Mouse (Mus musculus): ENCODE measurements around the gene Nsg2. TPM values are rescaled to one million over a fixed set of nuclear protein-coding genes. Genes with fewer than 3 reads are reported as not detected.

The Nsg2 gene
- polyA plus RNA-seq, 1 experiment, result 2.5 TPM

DNA sequence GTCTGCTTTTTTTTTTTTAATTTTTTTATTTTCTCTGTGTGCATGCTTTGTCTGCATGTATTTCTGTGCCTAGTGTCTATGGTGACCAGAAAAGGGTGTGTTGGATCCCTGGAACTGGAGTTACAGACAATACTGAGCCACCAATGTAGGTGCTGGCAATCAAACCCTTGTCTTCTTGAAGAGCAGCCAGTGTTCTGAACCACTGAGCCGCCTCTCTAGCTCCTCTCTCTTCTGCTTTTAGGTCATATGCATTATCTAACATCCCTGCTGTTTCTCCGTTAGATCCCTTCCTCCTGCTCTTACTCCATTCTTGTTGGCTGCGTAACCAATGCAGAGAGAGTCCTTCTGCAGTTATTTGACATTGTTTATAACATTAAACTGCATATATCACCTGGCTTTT is 8.6 kb downstream of the Nsg2 start:
- TF ChIP-seq POLR2A (IDR thresholded peaks at IDR 0.05; ENCODE audit: borderline replicate concordance, control insufficient read depth, low read depth, low read length) (no peak), CTCF (IDR thresholded peaks at IDR 0.05; ENCODE audit: control insufficient read depth, insufficient read depth, low read length) (no peak)
- no peak overlapping the region for H3K4me3 ChIP-seq (replicated peaks; ENCODE audit: control insufficient read depth, low read depth, low read length)
- WGBS, result 73% methylated on average over 3 of the region's 3 CpGs
- H3K4me1 ChIP-seq (ENCODE audit: control insufficient read depth, insufficient read depth, low read length), result no peaks in the 10 kb centered on the region; the same call in 1 of the 2 replicates
- no peak overlapping the region for H3K27ac ChIP-seq (ENCODE audit: control insufficient read depth, insufficient read depth, low read depth, low read length, poor library complexity)

GRCm38 (mm10) chr11:32009961-32010662 is 9.8 kb downstream of the Nsg2 start:
- 66% methylated on average over 13 of the region's 13 CpGs for WGBS
- no peaks in the 10 kb centered on the region; the same call in 1 of the 2 replicates for H3K4me1 ChIP-seq (ENCODE audit: control insufficient read depth, insufficient read depth, low read length)
- no peak overlapping the region for H3K27ac ChIP-seq (ENCODE audit: control insufficient read depth, insufficient read depth, low read depth, low read length, poor library complexity)
- TF ChIP-seq CTCF (IDR thresholded peaks at IDR 0.05; ENCODE audit: control insufficient read depth, insufficient read depth, low read length), result no peak
- no peak for TF ChIP-seq POLR2A (IDR thresholded peaks at IDR 0.05; ENCODE audit: borderline replicate concordance, control insufficient read depth, low read depth, low read length)
- no peak overlapping the region for H3K4me3 ChIP-seq (replicated peaks; ENCODE audit: control insufficient read depth, low read depth, low read length)

DNA sequence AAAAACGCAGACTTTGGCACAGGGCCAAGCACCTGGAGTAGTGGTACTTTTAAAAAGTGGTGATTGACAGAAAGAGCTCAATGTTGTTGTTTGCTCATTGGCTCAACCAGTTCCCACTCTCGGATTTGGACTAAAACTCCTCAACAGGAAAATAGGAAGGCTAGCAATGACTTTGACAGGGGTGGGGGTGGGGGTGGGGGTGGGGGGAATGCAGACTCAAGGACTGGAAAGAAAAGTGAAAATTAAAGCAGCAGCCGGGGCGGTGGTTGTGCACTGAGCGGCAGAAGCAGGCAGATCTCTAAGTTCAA is 10.4 kb downstream of the Nsg2 start:
- H3K27ac ChIP-seq (ENCODE audit: control insufficient read depth, insufficient read depth, low read depth, low read length, poor library complexity), result no peak overlapping the region
- no peaks in the 10 kb centered on the region; the same call in 1 of the 2 replicates for H3K4me1 ChIP-seq (ENCODE audit: control insufficient read depth, insufficient read depth, low read length)
- TF ChIP-seq POLR2A (IDR thresholded peaks at IDR 0.05; ENCODE audit: borderline replicate concordance, control insufficient read depth, low read depth, low read length) (no peak), CTCF (IDR thresholded peaks at IDR 0.05; ENCODE audit: control insufficient read depth, insufficient read depth, low read length) (no peak)
- 61% methylated on average over 5 of the region's 5 CpGs for WGBS
- no peak overlapping the region for H3K4me3 ChIP-seq (replicated peaks; ENCODE audit: control insufficient read depth, low read depth, low read length)

DNA sequence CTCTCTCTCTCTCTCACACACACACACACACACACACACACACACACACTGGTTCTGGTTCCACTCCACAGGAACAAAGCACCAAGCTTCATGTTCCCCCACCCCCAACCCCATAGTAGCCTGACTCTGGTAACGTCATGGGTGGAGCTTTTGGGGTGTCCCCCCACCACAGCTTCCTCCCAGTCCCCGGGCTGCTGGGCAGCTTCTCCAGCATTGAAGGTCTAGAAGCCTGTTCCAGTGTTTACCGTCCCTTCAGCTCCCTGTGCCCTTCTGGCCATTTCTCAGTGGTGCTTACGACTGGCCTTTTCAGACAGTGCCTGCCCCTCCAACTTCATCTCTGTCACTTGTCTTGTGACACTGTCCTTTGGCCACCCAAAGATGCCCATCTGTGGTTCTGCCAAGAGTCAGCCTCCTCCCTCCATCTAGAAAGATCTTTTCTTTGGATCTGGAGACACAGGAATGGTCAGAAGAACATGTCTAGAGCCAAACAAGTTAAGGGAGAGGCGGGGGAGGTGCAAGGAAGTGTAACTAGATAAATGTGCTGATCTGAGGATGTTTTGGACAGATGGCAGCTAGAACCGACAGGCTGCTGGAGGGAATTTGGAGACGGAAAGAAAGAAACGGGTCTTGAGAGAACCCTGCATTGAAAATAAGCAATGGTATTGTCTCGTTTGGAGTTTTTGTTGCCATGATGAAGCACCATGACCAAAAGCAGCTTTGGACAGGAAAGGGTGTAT is 11.8 kb downstream of the Nsg2 start:
- no peak for TF ChIP-seq POLR2A (IDR thresholded peaks at IDR 0.05; ENCODE audit: borderline replicate concordance, control insufficient read depth, low read depth, low read length)
- TF ChIP-seq CTCF (IDR thresholded peaks at IDR 0.05; ENCODE audit: control insufficient read depth, insufficient read depth, low read length), result no peak
- Histone ChIP-seq H3K4me3 (replicated peaks; ENCODE audit: control insufficient read depth, low read depth, low read length) (no peak overlapping the region), H3K4me1 (ENCODE audit: control insufficient read depth, insufficient read depth, low read length) (no peaks in the 10 kb centered on the region; the same call in 1 of the 2 replicates), H3K27ac (ENCODE audit: control insufficient read depth, insufficient read depth, low read depth, low read length, poor library complexity) (no peak overlapping the region; the same call in 1 of the 2 replicates)
- 44% methylated on average over 9 of the region's 9 CpGs for WGBS

DNA sequence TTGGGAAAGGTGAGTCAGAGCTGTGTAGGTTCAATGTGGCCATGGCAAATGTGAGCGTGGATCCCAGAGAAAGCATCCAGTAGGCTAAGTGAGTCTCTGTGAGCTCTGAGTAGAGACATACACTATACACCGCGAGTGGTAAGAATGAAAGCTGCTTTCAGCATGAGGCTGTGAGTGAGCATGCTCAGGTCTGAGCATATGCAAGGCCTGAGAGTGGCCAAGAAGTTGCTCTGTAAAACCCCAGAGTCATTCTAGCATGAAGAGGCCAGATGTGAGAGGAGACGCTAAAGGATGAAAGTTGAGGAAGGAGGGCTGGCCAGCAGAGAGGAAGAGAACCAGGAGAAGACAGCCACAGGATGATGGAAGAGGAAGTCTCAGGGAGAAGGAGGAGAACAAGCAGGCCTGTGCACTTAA is 12.8 kb downstream of the Nsg2 start:
- TF ChIP-seq CTCF (IDR thresholded peaks at IDR 0.05; ENCODE audit: control insufficient read depth, insufficient read depth, low read length) (no peak), POLR2A (IDR thresholded peaks at IDR 0.05; ENCODE audit: borderline replicate concordance, control insufficient read depth, low read depth, low read length) (no peak)
- Histone ChIP-seq H3K4me3 (replicated peaks; ENCODE audit: control insufficient read depth, low read depth, low read length) (no peak overlapping the region), H3K4me1 (ENCODE audit: control insufficient read depth, insufficient read depth, low read length) (no peaks in the 10 kb centered on the region; the same call in 1 of the 2 replicates), H3K27ac (ENCODE audit: control insufficient read depth, insufficient read depth, low read depth, low read length, poor library complexity) (no peak overlapping the region)
- WGBS, result 36% methylated on average over 4 of the region's 4 CpGs

GRCm38 (mm10) chr11:32013561-32013960 is 13.3 kb downstream of the Nsg2 start:
- no peak overlapping the region for H3K27ac ChIP-seq (ENCODE audit: control insufficient read depth, insufficient read depth, low read depth, low read length, poor library complexity)

DNA sequence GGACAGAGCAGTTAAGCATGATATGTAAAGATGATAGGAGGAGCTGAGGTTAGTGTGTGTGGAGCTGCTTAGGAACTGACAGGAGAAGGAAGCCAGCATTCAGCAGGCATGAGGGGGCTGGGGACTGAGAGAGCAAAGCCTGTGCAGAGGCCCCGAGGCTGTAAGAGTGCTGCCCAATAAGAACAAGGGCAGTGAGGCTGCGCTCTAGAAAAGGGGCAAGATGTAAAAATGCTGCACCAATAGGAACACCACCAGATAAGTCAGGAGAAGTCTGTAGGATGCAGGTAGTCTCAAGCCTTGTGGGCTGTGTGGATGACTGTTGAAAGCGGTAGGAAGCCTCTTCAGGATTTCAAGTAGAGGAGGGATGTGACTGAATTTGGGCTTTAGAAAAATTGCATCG is 17.9 kb downstream of the Nsg2 start:
- 47% methylated on average over 4 of the region's 4 CpGs for WGBS
- no peak overlapping the region for H3K27ac ChIP-seq (ENCODE audit: control insufficient read depth, insufficient read depth, low read depth, low read length, poor library complexity)
- no peak for TF ChIP-seq CTCF (IDR thresholded peaks at IDR 0.05; ENCODE audit: control insufficient read depth, insufficient read depth, low read length)
- TF ChIP-seq POLR2A (IDR thresholded peaks at IDR 0.05; ENCODE audit: borderline replicate concordance, control insufficient read depth, low read depth, low read length), result no peak
- no peak overlapping the region for H3K4me3 ChIP-seq (replicated peaks; ENCODE audit: control insufficient read depth, low read depth, low read length)
- no peaks in the 10 kb centered on the region; the same call in 1 of the 2 replicates for H3K4me1 ChIP-seq (ENCODE audit: control insufficient read depth, insufficient read depth, low read length)

More at GRCm38 (mm10) chr11:32013561-32013960, 13.3 kb downstream of the Nsg2 start:
- WGBS, result 23% methylated on average over 1 of the region's 1 CpGs
- no peak for TF ChIP-seq CTCF (IDR thresholded peaks at IDR 0.05; ENCODE audit: control insufficient read depth, insufficient read depth, low read length)
- TF ChIP-seq POLR2A (IDR thresholded peaks at IDR 0.05; ENCODE audit: borderline replicate concordance, control insufficient read depth, low read depth, low read length), result no peak
- Histone ChIP-seq H3K4me1 (ENCODE audit: control insufficient read depth, insufficient read depth, low read length) (no peaks in the 10 kb centered on the region; the same call in 1 of the 2 replicates), H3K4me3 (replicated peaks; ENCODE audit: control insufficient read depth, low read depth, low read length) (no peak overlapping the region)
